Mouse (Mus musculus) neutrophil, adult 83 days (primary cell): ENCODE results near the gene Olfr1122. TPM values are rescaled to one million over a fixed set of nuclear protein-coding genes. Genes with fewer than 3 reads are reported as not detected.

Experiments used
- total RNA-seq, 2 experiments: library from RNA; stranded (reverse); gene quantifications; one replicate each; pipeline ENCODE4 v1.2.4; 2023

Olfr1122 gene
- total RNA-seq, result not detected

GRCm38 (mm10) chr2:87385549-87385948 lies at the start of gene Olfr1122:
Olfr1122 (plus strand) TSS chr2:87385849.

GRCm38 (mm10) chr2:87354515-87354914 lies 31.1 kb upstream of the Olfr1122 start, which contains the start of gene Olfr1120:
Olfr1120 (plus strand) TSS chr2:87354815.

GRCm38 (mm10) chr2:87369595-87369994 lies 16.1 kb upstream of the Olfr1122 start, which contains the start of gene Olfr1121:
Olfr1121 (plus strand) TSS chr2:87369895.

GRCm38 (mm10) chr2:87416335-87416734 lies 30.7 kb downstream of the Olfr1122 start, which contains the start of gene Olfr1123:
Olfr1123 (plus strand) TSS chr2:87416635.

GRCm38 (mm10) chr2:87429975-87430374 lies 44.3 kb downstream of the Olfr1122 start, which contains the start of gene Olfr1124:
Olfr1124 (plus strand) TSS chr2:87430275.

Other genes with a start within 250 kb of the Olfr1122 start
- gene Olfr1110, start 245.5 kb upstream of the Olfr1122 start, total RNA-seq, result not detected
- not detected for gene Olfr1111, start 233.2 kb upstream of the Olfr1122 start, total RNA-seq
- gene Olfr1112, start 198.1 kb upstream of the Olfr1122 start, total RNA-seq, result not detected
- not detected for gene Olfr1113, start 176.9 kb upstream of the Olfr1122 start, total RNA-seq
- gene Olfr1115, start 137.8 kb upstream of the Olfr1122 start, total RNA-seq, result not detected
- gene Olfr1116, start 118.3 kb upstream of the Olfr1122 start, total RNA-seq, result not detected
- not detected for gene Olfr1118, start 78.3 kb upstream of the Olfr1122 start, total RNA-seq
- gene Olfr1120, start 31.0 kb upstream of the Olfr1122 start, total RNA-seq, result not detected
- not detected for gene Olfr1121, start 16.0 kb upstream of the Olfr1122 start, total RNA-seq
- not detected for gene Olfr1123, start 30.8 kb downstream of the Olfr1122 start, total RNA-seq
- gene Olfr1124, start 44.4 kb downstream of the Olfr1122 start, total RNA-seq, result not detected
- not detected for gene Olfr1126, start 68.1 kb downstream of the Olfr1122 start, total RNA-seq
- gene Pramel7, start 111.2 kb downstream of the Olfr1122 start, total RNA-seq, result not detected
- gene Pramel6, start 120.7 kb downstream of the Olfr1122 start, total RNA-seq, result not detected
- gene Olfr153, start 145.9 kb downstream of the Olfr1122 start, total RNA-seq, result not detected
- not detected for gene Olfr1128, start 159.7 kb downstream of the Olfr1122 start, total RNA-seq
- gene Olfr1129, start 188.1 kb downstream of the Olfr1122 start, total RNA-seq, result not detected
- gene Olfr1130, start 220.4 kb downstream of the Olfr1122 start, total RNA-seq, result not detected
- gene Olfr1131, start 241.3 kb downstream of the Olfr1122 start, total RNA-seq, result not detected